Mouse (Mus musculus): ENCODE measurements around the gene Fmo6. TPM values are rescaled to one million over a fixed set of nuclear protein-coding genes. Genes with fewer than 3 reads are reported as not detected.

Fmo6 gene
- polyA plus RNA-seq, 1 experiment from 2014 or later, result not detected

DNA sequence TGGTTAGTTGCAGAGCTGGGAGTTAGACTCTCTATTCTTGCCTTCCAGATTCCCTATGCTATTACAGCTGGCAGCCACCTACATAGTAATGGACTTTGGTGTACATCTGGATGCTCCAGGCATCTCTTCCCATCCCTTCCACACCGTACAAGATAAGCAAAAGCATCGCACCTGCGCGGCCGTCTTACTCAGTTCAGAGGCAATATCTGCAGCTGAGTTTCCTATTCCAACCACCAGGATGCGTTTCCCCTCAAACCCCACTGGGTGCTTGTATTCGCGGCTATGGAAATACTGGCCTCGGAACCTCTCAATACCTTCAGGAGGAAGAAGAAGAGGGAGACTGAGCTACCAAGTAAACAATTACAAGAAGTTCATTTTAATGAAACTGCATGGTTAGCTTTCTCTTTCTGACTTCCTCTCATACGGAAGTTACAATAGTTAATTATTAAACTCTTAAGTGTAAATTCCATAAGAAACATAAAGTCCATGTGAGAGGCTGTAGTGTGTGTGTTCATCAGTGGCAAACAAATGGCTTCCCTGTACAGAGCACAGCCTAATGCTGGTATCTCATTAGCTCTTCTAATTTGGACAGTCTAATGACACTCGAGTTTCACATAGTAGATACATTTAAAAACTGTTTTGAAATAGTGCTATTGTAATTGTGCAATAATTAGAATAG is 51.0 kb downstream of the Fmo6 start:
- 0 out of 2 replicates have a peak overlapping the region, but pooled peaks have one; percentile 34 for H3K27ac ChIP-seq (ENCODE audit: low read depth)
- peaks cover 4% of the 10 kb centered on the region; the same call in 1 of the 2 replicates for H3K4me1 ChIP-seq (ENCODE audit: insufficient read depth)
- H3K9ac ChIP-seq (replicated peaks), result no peak overlapping the region
- TF ChIP-seq CTCF (IDR thresholded peaks at IDR 0.05; ENCODE audit: low read depth), result peak; percentile 24; the same call in 1 of the 2 replicates
- TF ChIP-seq EP300 (IDR thresholded peaks at IDR 0.05; ENCODE audit: low read depth), result no peak
- H3K4me2 ChIP-seq (ENCODE audit: low read depth, low read length), result peak overlapping the region; percentile 26; the same call in 1 of the 2 replicates
- no peaks in the 10 kb centered on the region for H3K9me3 ChIP-seq (ENCODE audit: low read length)
- H3K27me3 ChIP-seq (ENCODE audit: insufficient read depth, low read length), result no peaks in the 10 kb centered on the region
- H3K36me3 ChIP-seq (replicated peaks; ENCODE audit: insufficient read depth, low read length), result no peaks in the 10 kb centered on the region
- 69% methylated on average over 11 of the region's 11 CpGs for WGBS (ENCODE audit: insufficient replicate concordance)
- H3K4me3 ChIP-seq (ENCODE audit: low read depth, low read length), result no peak overlapping the region
- DNase-seq (no peak), ATAC-seq (peak; percentile 71)

DNA sequence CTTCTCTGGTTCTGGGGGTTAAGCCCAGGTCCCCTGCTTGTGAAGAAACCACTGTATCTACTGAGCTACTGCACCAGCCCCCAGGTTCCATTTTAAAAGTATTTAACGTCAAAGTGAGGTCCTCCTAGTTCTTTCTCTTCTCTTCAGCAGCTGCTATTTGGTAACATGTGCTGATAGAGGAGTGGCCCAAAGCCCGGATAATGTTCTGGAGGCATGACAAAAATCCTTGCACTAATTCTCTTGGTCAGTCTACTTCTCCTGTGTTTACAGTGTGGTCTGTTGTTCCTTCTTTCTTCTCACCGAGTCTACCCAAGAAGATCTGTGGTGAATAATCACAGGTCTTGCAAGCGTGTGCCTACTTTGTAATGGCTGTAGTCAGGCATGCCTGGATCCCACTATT is 54.6 kb downstream of the Fmo6 start:
- Histone ChIP-seq H3K27ac (ENCODE audit: low read depth) (no peak overlapping the region), H3K4me3 (ENCODE audit: low read depth, low read length) (no peak overlapping the region), H3K9me3 (ENCODE audit: low read length) (no peaks in the 10 kb centered on the region), H3K4me1 (ENCODE audit: insufficient read depth) (peaks cover 4% of the 10 kb centered on the region; the same call in 1 of the 2 replicates), H3K4me2 (ENCODE audit: low read depth, low read length) (no peak overlapping the region), H3K9ac (replicated peaks) (no peak overlapping the region), H3K27me3 (ENCODE audit: insufficient read depth, low read length) (no peaks in the 10 kb centered on the region), H3K36me3 (replicated peaks; ENCODE audit: insufficient read depth, low read length) (no peaks in the 10 kb centered on the region)
- WGBS (ENCODE audit: insufficient replicate concordance), result 67% methylated on average over 4 of the region's 4 CpGs
- DNase-seq, result no peak
- no peak for ATAC-seq
- TF ChIP-seq EP300 (IDR thresholded peaks at IDR 0.05; ENCODE audit: low read depth) (no peak), CTCF (IDR thresholded peaks at IDR 0.05; ENCODE audit: low read depth) (no peak)

DNA sequence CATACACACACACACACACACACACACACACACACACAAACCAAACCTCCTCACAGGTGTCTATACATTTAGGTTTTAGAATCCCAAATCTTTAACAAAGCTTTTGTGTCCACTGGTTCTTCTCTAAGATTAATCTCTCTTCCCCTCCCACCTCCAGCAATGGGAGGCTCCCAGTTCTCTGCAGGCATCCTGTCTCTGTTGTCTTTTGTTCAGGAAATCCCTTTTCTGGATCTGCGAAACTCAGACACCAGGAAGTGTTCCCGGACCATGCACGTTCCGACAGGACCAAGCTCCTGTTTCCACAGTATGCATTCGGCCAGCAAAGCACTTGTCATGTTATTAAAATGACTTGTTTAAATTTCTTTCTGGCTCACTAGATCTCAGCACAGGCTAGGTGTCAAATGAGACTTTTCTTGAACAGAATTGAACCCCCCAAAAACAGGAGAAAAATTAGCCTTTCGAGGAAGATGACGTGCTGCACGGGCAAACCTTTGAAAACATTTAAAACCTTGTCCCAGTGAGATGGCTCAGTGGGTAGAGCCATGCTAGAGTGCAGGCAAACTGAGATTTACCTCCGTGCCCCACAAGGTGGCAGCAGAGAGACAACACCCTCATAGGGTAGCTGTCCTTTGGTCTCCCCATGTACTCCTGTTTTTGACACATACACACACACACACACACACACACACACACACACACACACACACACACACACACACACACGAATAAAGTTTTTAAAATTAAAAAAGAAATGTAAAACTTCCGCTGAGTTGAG is 57.5 kb downstream of the Fmo6 start:
- Histone ChIP-seq H3K9me3 (ENCODE audit: low read length) (no peaks in the 10 kb centered on the region), H3K4me3 (ENCODE audit: low read depth, low read length) (no peak overlapping the region), H3K36me3 (replicated peaks; ENCODE audit: insufficient read depth, low read length) (no peaks in the 10 kb centered on the region), H3K9ac (replicated peaks) (no peak overlapping the region), H3K4me1 (ENCODE audit: insufficient read depth) (0 out of 2 replicates have a peak, but pooled peaks cover under 1% of the 10 kb centered on the region), H3K4me2 (ENCODE audit: low read depth, low read length) (no peak overlapping the region), H3K27ac (ENCODE audit: low read depth) (no peak overlapping the region), H3K27me3 (ENCODE audit: insufficient read depth, low read length) (no peaks in the 10 kb centered on the region)
- ATAC-seq (peak; percentile 29; the same call in 1 of the 2 replicates), DNase-seq (peak; percentile 65)
- TF ChIP-seq EP300 (IDR thresholded peaks at IDR 0.05; ENCODE audit: low read depth), result no peak
- TF ChIP-seq CTCF (IDR thresholded peaks at IDR 0.05; ENCODE audit: low read depth), result peak; percentile 65
- WGBS (ENCODE audit: insufficient replicate concordance), result 46% methylated on average over 11 of the region's 11 CpGs

DNA sequence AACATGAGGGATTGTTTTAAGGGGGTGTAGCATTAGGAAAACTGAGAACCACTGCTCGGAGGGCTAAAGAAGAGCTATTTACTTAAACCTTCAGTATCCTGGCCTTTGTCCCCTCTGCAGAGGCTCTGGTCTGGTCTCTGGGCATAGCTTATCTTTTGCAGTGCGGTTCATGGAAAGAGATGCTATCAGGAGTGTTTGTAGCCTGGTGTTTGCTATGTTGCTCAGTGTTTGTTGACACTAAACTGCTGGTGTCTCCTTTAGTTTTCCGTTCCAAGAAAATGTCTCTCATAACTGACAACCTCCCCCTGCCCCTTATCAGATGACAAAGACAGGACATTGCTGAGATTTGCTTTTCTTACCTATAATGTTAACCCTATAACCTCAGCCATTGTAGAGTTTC is 62.2 kb downstream of the Fmo6 start:
- 30% methylated on average over 3 of the region's 3 CpGs for WGBS (ENCODE audit: insufficient replicate concordance)
- TF ChIP-seq EP300 (IDR thresholded peaks at IDR 0.05; ENCODE audit: low read depth) (no peak), CTCF (IDR thresholded peaks at IDR 0.05; ENCODE audit: low read depth) (no peak)
- Histone ChIP-seq H3K9ac (replicated peaks) (no peak overlapping the region; the same call in 1 of the 2 replicates), H3K4me3 (ENCODE audit: low read depth, low read length) (no peak overlapping the region), H3K27ac (ENCODE audit: low read depth) (no peak overlapping the region), H3K4me2 (ENCODE audit: low read depth, low read length) (no peak overlapping the region), H3K27me3 (ENCODE audit: insufficient read depth, low read length) (no peaks in the 10 kb centered on the region), H3K4me1 (ENCODE audit: insufficient read depth) (peaks cover 7% of the 10 kb centered on the region; the same call in 1 of the 2 replicates), H3K9me3 (ENCODE audit: low read length) (no peaks in the 10 kb centered on the region), H3K36me3 (replicated peaks; ENCODE audit: insufficient read depth, low read length) (no peaks in the 10 kb centered on the region)
- 0 out of 2 replicates have a peak, but pooled peaks have one; percentile 36 for ATAC-seq
- DNase-seq, result no peak

DNA sequence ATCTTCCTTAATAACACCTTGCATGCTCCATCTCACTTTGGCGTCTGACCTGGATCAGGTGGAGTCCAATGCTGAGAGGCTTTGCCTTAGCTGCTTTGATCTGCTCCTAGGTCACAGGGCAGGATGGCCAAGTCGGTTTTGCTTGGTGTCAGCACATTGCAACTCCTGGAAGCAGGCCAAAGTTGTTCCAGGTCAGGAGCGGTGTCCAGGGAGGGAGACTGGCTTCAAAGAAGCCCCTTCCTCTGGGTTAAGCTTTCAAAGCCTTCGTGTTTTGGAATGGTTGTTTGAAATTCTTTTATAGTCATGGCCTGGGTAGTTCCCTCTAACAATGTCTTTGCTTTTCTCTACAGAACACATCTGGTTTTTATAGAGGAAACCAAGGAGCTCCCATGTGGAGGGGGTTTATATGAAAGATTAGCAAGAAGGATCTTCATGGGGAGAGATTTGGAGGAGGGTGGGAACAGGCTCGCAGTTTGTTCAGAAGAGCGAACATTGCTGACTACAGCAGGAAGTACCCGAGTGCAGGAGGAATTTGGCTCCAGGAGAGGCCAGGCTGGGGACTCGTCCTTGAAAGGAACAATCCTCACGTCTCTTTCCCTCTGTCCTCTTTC is 65.5 kb downstream of the Fmo6 start:
- no peaks in the 10 kb centered on the region for H3K36me3 ChIP-seq (replicated peaks; ENCODE audit: insufficient read depth, low read length)
- TF ChIP-seq CTCF (IDR thresholded peaks at IDR 0.05; ENCODE audit: low read depth), result no peak
- H3K9ac ChIP-seq (replicated peaks), result no peak overlapping the region
- ATAC-seq (0 out of 2 replicates have a peak, but pooled peaks have one; percentile 31), DNase-seq (peak; percentile 50)
- no peak overlapping the region for H3K4me3 ChIP-seq (ENCODE audit: low read depth, low read length)
- no peak overlapping the region for H3K27ac ChIP-seq (ENCODE audit: low read depth)
- no peak overlapping the region for H3K4me2 ChIP-seq (ENCODE audit: low read depth, low read length)
- 33% methylated on average over 9 of the region's 9 CpGs for WGBS (ENCODE audit: insufficient replicate concordance)
- H3K27me3 ChIP-seq (ENCODE audit: insufficient read depth, low read length), result no peaks in the 10 kb centered on the region
- no peaks in the 10 kb centered on the region for H3K9me3 ChIP-seq (ENCODE audit: low read length)
- H3K4me1 ChIP-seq (ENCODE audit: insufficient read depth), result peaks cover 7% of the 10 kb centered on the region; the same call in 1 of the 2 replicates

DNA sequence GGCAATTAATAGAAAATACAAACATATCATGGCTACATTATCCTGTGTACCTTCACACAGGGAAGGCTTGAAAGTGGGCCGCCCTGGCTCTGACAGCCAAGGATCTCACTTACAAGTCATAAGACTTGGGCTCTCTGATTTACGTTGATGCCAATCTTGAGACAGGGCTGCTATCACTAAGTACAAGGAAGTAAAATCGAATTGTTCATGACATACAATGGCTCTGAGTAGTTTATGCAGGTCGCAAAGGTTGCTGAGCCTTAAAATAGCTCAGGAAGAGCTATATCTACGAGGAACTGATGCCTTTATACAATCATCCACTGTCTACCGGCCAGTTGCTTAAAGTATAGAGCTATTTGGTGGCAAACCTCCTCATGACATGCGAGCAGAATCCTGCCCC is 66.3 kb downstream of the Fmo6 start:
- Histone ChIP-seq H3K36me3 (replicated peaks; ENCODE audit: insufficient read depth, low read length) (no peaks in the 10 kb centered on the region), H3K9me3 (ENCODE audit: low read length) (no peaks in the 10 kb centered on the region), H3K27me3 (ENCODE audit: insufficient read depth, low read length) (no peaks in the 10 kb centered on the region), H3K27ac (ENCODE audit: low read depth) (no peak overlapping the region), H3K9ac (replicated peaks) (no peak overlapping the region), H3K4me3 (ENCODE audit: low read depth, low read length) (no peak overlapping the region), H3K4me1 (ENCODE audit: insufficient read depth) (peaks cover 7% of the 10 kb centered on the region; the same call in 1 of the 2 replicates), H3K4me2 (ENCODE audit: low read depth, low read length) (no peak overlapping the region)
- TF ChIP-seq EP300 (IDR thresholded peaks at IDR 0.05; ENCODE audit: low read depth), result no peak
- no peak for TF ChIP-seq CTCF (IDR thresholded peaks at IDR 0.05; ENCODE audit: low read depth)
- no peak for ATAC-seq
- DNase-seq, result no peak
- WGBS (ENCODE audit: insufficient replicate concordance), result 63% methylated on average over 7 of the region's 7 CpGs
